Mouse (Mus musculus) fibroblast of lung, adult 2 months (primary cell): Measurements from ENCODE around the gene Fam205a2.
"Not testable (repeated sequence)": the region's sequence is repeated elsewhere in the genome, so short reads cannot be mapped to it uniquely, and the experiment has no call there.

Experiments
- DNase-seq: peaks from one replicate; pipeline ENCODE4 v3.0.0-alpha.2; 2011; ENCODE audit warnings: low read depth

The Fam205a2 gene

DNA sequence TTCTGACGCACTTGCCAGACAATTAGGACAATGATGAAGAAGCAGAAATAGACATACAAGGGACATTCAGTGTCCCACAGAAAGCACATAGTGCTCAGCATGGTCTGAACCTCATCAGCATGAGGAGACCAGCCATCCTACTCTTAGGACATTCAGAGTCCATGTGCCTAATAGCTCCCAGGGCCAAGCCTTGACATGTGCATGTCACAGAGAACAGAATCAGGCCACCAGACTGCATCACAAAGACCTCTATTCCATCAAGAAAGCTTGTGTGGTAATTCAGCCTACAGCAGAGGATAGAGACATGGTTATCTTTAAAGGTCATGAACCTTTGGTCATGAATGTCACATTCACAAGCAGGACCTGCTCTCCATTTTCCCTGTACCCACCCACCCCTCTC, at the start of gene Fam205a2:
TSS of gene Fam205a2 (minus strand) at position 101 of the 400 bp plus-strand sequence.
- not testable (repeated sequence) for DNase-seq
